Mouse (Mus musculus) kidney, embryonic 16.5 days (tissue): ENCODE measurements around the gene 4930404H24Rik. TPM values are rescaled to one million over a fixed set of nuclear protein-coding genes. Genes with fewer than 3 reads are reported as not detected.

Experiments used
- polyA plus RNA-seq: library from polyadenylated mRNA; unstranded; fragments of >200 nt; fragmentation: Nextera tagmentation; extraction: Ambion mirVana; gene quantifications from 2 replicates; pipeline ENCODE4 v1.2.1, GENCODE M21; 2015

The 4930404H24Rik gene
- polyA plus RNA-seq, 1 experiment from 2014 or later = not detected

Other genes with a start within 250 kb of the 4930404H24Rik start
- 8.9 TPM in 2 replicates for gene Kif3b, start 201.4 kb upstream of the 4930404H24Rik start, polyA plus RNA-seq
- 11.6 and 11.7 TPM in 2 replicates for gene Asxl1, start 147.0 kb upstream of the 4930404H24Rik start, polyA plus RNA-seq
- 13.8 and 17.1 TPM in 2 replicates for gene Nol4l, start 37.2 kb downstream of the 4930404H24Rik start, polyA plus RNA-seq
- 84.2 and 87.4 TPM in 2 replicates for gene Commd7, start 140.0 kb downstream of the 4930404H24Rik start, polyA plus RNA-seq
- gene Dnmt3b, start 156.7 kb downstream of the 4930404H24Rik start, polyA plus RNA-seq = 17.3 and 18.1 TPM in 2 replicates
- not detected in 2 replicates for gene Dnmt3c, start 203.9 kb downstream of the 4930404H24Rik start, polyA plus RNA-seq
- 226 and 228 TPM in 2 replicates for gene Mapre1, start 248.5 kb downstream of the 4930404H24Rik start, polyA plus RNA-seq